Mouse (Mus musculus): ENCODE measurements around the gene Cnksr3. TPM values are rescaled to one million over a fixed set of nuclear protein-coding genes. Genes with fewer than 3 reads are reported as not detected.

The Cnksr3 gene
- total RNA-seq, 2 experiments from 2014 or later = 4.9 to 5.3 TPM

DNA sequence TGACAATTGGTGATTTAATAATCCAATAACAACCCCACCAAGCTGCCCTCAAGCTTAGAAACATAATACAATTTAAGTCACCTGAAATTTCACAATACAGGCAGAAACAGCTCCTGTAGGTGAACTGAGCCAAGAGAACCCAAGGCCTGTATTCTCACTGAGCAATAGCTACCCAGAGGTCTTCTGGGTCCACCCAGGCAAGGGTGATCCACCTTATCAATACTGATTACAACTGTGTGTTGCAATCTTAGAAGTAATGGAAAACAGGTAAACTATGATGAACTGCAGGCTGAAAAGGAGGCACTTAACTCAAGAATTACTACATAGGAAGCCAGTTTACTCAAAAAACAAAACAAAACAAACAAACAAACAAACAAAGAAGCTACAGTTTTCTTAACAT is 13.8 kb downstream of the Cnksr3 start:
- DNase-seq = no peak
- intact Hi-C loops (cut with DNase I; ENCODE audit: low total_unique reads) = no loop called here

DNA sequence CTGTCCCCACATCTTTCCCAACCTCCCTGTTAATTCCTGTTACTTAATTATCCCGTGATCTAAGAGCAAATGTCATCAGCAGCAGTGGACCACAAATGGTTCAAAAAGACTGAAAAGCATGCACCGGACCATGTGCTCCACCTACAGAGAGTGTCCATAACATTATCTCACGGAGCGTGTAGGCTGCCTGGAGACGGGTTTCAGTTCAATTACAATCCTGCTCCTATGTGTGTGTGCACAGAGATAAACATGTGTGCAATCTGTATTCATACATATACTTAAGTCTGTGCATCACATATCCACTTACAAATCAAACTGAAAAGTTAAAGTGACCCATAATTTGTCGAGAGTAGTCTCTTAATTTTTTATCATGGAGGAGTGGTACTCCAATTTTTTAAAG is 14.3 kb downstream of the Cnksr3 start:
- intact Hi-C loops (cut with DNase I; ENCODE audit: low total_unique reads) = no loop called here
- DNase-seq = no peak

DNA sequence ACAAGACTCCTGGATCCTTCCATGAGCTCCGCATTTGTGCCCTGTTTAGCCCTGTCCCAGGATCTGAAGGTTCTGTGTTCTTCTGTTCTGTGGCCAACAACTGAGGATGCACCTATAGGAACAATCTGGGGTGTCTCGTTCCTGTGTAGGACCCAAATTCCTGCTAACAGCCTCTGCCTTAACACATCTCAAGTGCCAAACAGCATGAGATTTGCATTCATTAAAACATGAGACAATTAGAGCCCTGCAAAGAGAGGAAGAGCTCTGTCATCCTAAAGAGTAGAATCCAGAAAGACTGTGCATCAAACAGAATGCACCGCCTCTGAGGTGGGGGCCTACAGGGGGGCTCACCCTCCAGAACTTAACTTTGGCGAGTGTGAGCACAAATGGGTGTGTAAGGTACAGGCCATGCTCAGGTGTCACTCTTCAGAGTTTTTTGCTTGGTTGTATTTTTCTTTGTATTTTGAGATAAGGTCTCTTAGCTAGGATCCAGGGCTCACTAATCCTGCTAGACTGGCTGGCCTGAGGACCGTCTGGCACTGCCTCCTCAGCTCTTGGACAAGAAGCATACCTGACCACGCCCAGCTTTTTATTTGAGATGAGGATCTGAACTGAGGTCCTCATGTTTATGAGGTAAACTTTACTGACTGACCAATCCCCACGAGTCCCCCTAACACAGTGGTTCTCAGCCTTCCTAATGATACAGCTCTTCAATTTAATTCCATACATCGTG is 15.2 kb downstream of the Cnksr3 start:
- no peak for DNase-seq
- intact Hi-C loops (cut with DNase I; ENCODE audit: low total_unique reads) = no loop called here

DNA sequence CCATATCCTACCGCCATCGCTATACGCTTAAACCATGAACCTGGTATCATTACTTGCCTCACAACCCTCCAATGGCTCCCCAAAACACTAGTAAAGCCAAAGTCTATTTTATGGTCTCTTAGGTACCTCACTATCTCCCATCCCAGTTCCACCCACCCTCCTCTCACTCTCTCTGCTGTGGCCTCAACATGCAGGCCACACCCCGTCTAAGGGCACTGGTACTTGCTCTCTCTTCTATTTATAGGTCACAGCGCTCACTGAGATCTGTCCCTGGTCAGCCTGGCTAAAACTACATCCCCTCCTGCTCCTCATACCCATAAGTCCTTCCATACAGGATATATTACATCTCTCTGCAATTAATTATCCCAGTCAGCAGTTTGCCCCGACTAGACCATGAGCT is 16.1 kb downstream of the Cnksr3 start:
- DNase-seq = no peak
- intact Hi-C loops (cut with DNase I; ENCODE audit: low total_unique reads) = no loop called here

DNA sequence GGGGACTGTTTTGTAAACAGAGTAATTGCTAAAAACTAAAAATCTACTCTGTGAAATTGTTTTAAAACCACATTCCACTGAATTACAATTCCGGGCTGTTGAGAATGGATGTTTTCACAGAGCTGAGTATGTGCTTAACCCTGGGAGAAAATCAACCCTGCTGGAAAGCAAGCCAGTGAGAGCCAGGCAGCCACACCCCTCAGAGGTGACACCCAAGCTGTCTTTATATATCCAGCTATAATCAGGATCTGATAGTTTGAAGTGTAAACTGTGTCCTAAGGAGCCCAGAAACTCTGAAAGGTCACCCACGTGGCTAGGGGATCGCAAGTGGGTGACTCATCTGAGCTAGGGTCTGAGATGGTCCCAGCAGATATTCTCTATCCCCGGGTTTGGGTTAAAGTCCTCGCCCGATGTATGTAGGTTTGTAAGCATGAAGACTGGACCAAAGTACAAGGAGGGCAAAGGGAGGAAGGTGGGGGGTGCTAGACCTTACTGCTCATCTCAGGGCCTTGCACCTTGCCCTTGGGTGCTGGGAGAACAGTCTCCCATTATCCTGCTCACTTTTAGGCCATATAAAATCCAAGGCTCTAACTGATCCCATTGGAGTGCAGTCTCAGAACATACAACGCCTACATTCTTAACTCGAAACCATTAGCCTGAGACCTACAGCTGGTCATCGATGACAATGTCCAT is 20.2 kb downstream of the Cnksr3 start:
- intact Hi-C loops (cut with DNase I; ENCODE audit: low total_unique reads) = no loop called here
- no peak for DNase-seq

DNA sequence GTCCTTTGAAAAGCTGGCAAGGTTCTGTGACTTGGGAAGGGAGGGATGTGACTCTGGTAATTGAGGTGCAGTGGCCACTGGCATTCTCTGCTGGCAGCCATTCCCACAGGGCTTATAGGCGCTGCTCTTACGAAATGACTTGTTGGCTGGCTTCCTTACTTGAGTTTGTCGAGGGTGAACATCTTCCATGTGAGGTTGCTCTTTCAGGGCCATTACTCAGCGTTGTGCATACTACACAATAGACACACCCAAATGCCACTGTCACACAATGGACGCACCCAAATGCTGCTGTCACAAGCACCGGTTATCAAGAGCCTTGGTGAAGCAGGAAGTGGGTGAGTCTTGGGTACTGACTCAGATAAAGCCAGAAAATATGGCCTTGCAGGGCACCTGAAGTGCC is 22.8 kb downstream of the Cnksr3 start:
- no peak for DNase-seq
- intact Hi-C loops (cut with DNase I; ENCODE audit: low total_unique reads) = no loop called here

DNA sequence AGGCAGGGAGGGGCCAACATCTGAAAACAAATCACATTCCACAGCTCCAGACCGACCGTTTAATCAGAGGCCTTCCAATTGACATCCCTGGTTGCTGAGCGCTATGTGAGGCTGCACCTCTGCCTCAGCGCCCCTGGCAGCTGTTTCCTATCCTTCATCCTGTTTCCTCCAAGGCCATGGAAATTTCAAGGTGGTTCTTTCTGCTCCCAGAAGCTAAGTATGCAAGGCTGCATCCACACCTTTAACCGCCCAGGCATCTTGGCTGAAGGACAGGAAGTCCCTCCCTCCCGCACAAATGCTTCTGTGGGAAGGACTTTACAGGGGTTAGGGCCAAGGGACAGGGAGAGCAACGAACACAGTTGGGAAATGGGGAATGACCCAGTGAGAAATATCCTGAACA is 24.2 kb downstream of the Cnksr3 start:
- no peak for DNase-seq
- intact Hi-C loops (cut with DNase I; ENCODE audit: low total_unique reads) = no loop called here

DNA sequence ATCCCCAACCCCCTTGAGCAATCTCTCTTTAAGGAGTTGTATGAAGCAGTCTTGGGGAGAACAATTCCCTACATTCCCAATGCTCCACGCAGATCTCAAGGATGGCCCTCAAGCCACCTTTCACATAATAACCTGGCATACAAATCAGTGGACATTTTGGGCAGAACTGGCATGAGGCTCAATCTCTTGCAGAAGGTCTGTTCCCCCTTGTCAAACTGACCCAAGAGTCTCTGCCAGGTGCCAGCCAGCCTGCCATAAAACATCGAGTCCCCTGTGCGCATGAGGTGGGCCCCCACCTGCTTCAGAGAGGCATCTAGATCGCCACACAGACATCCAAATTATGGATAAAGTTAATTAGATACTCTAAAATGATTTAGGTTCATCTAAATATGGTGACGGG is 25.0 kb downstream of the Cnksr3 start:
- DNase-seq = no peak
- intact Hi-C loops (cut with DNase I; ENCODE audit: low total_unique reads) = no loop called here

DNA sequence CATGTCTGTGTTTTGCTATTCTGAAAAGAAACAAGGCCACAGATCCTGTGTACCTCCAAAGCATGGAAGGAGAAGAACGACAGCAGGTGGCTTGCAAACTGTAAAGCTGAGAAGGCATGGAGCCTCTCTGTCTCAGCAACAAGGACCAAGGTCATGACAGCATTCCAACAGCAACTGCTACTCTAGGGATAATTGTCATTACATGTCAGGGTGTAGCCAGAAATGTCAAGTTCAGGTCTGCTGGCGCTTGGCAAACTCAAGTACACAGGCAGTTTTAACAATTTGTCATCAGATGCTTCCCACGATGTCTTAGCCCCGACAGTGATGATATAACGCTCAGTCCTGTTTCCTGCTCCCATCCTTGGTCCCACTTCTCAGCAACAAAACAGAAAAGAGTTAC is 26.0 kb downstream of the Cnksr3 start:
- intact Hi-C loops (cut with DNase I; ENCODE audit: low total_unique reads) = no loop called here
- no peak for DNase-seq

DNA sequence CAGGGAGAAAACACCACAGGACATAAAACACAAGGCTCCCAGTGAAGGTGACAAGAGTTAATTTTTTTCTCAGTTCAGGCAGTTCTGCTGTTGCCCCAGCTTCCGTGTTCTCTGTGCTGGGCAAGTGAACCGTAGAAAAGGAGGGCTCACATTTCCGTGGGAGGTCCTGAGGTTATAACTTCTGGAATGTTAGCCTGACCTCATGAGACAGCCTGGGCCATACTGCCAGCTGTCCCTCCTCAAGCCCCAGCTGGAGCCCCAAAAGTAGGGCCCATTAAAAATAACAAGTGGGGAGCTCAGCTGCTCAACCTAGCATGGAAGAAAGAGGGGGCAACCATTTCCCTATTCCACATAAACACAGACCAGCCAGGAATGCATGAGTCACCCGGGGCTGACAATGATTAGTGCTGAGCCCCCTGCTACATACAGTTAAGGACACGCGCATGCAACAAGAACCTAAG is 28.8 kb downstream of the Cnksr3 start:
- DNase-seq = no peak

DNA sequence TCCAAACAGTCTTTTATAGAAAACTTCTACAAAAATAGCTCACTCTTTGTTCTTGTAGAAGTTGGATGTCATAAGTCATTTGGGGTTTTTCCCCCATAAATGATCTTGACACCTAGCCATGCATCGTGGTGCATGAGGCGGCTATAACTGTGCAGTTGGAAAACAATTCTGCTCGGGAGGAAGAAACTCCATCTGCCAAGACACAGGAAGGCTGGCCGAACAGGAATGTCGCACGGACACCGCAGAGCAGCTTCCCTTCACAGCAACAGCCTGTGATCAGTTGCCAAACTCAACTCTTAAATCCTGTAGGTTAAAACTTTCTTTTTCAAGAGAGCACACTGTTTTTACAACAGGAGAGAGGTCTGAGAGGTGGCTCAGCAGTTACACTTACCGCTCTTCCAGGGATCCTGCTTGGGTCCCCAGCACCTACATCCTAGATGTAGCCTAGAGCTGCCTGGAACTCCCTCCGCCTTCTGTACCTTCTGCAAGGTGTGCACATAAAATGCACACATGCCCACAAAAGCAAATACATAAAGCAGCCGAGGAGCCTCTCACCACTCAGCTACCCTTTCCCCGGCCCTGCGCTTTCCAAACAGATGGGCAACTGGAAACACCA is 29.4 kb downstream of the Cnksr3 start:
- no peak for DNase-seq
- intact Hi-C loops (cut with DNase I; ENCODE audit: low total_unique reads) = no loop called here

More for the DNA sequence above, 28.8 kb downstream of the Cnksr3 start:
- intact Hi-C loops (cut with DNase I; ENCODE audit: low total_unique reads) = no loop called here

DNA sequence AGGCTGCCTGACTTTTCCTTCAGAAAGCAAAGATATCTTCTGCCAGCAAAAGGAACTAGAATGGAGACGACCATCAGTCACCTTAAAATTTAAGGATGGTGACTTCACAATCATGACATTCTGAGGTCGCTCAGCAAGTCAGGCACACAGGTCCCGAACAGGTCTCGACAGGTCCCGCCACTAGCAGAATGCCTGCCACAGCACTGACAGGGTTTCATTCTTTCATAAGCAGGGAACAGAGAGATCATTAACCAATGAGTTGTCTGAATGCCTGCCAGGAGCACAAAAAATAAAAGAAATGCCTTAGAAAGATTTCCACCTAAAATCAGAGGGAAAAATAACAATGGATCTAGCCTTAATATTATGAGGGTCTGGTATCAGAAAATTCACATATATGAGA is 31.7 kb downstream of the Cnksr3 start:
- intact Hi-C loops (cut with DNase I; ENCODE audit: low total_unique reads) = no loop called here
- DNase-seq = no peak

DNA sequence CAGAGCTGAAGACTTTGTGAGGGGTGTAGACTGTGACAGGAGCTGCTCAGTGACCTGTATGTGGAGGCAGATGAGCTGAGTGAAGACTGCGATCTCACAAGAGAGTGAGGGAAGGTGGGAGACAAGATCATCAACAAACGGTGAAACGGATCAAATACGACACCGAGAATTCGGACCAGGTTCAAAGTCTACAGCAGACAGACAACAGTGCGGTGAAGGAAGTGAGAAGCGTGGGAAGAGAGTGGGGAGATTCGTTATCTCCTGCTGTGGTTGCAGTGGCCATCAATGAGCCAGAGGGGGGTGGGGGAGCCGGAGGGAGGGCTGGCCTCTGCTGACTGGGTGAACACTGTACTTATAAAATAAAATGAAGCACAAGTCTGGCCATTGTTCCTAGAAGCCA is 33.5 kb downstream of the Cnksr3 start:
- intact Hi-C loops (cut with DNase I; ENCODE audit: low total_unique reads) = no loop called here
- DNase-seq = no peak

DNA sequence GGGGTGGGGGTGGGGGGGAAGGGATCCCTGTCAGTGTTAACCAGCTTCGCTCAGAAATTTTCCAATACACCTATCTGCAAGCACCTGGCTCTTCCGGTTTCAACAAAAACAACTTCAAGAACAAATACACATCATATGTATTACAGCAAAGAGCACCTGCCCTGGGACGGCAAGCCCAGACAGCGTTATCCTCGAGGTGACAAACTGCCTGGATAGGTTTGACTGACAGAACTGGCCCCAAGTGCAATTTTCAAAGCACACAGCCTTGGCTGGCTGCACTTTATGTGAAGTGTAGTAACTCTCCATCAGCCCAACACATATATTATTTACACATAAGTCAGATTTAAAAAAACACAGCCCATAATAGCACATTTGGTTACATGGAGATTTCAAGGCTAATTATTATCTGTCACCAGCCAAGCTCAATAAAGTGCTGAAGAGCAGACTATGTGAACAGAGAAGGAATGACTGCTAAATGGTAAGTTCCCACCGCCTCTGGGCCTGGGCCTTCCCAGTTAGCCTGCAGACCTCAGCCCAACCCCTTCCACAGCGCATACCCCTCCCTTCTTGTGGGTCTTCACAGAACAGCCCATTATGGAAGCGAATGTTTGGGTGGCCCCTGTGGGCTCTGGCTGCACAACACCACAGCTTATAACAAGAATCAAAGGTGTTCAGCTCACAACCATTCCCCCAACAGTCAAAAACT is 35.7 kb downstream of the Cnksr3 start:
- no peak for DNase-seq
- intact Hi-C loops (cut with DNase I; ENCODE audit: low total_unique reads) = no loop called here

DNA sequence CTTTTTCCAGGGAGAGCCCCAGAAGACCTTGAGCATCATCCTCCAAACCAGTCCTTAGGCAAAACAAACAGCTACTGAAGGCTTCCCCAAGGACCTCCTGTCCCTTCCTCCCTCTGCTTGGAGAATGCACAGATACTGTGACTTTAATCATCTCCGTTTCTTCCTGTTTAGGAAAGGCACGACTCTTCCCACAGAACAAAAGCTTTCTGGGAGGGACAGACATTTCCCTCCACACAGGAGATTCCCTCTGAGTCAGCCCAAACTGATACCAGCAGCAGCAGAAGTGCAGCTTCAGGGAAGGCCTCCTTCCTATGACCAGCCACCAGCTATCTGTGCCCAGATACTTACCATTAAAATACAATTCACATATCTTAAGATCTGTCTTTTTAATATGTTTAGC is 37.6 kb downstream of the Cnksr3 start:
- DNase-seq = no peak
- intact Hi-C loops (cut with DNase I; ENCODE audit: low total_unique reads) = no loop called here

DNA sequence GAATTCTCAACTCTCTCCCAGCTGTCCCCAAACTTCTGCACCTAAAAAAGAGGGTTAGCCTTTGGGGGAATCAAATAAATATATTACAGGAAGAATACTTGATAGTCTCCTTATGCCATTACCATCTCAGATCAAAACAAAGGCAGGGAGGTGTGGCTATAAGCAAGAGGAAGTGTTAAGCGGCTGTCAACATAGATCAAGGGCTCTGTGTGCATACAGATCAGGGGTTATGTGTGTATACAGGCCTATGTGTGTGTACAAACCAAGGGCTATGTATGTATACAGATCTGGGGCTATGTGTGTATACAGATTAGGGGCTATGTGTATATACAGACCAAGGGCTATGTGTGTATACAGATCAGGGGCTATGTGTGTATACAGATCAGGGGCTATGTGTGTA is 38.9 kb downstream of the Cnksr3 start:
- intact Hi-C loops (cut with DNase I; ENCODE audit: low total_unique reads) = no loop called here

DNA sequence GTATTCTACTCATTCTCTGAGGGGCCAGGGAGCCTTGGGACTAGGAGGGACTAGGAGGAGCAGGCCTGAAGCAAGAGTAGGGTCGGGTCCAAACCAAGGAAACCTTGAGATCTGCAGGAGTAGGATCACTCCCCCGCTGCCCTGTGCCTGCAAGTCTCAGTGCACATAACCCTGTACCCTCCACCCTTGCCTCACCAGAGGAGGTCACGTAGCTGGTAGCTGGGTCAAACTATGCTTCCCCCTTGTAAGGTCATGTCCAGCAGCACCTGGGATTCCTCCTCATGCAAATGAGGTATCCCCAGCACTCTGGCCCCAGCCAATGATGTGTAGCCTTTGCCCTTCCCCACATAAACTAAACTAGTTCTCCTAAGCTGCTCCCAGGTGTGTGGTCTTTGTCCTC is 41.6 kb downstream of the Cnksr3 start:
- no peak for DNase-seq
- intact Hi-C loops (cut with DNase I; ENCODE audit: low total_unique reads) = no loop called here

More for the DNA sequence above, 38.9 kb downstream of the Cnksr3 start:
- DNase-seq = no peak

DNA sequence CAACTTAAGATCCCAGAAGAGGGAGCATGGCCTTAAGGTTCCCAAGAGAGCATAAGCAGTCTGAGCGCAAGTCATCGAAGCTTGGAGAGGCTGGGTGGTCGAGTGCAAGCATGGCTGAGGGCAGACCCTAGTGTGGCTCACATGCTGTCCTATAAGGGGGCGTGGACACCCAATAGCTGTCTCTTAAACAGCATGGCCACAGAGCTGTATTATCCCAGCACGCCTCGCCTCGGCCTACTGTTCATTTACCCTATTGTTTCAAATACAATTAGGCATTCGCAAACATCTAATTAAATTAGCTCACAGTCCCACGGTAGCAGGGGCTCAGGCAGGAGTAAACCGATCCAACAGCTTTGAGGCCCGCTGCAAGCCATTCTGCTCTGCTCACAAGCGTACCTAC is 49.0 kb downstream of the Cnksr3 start:
- no peak for DNase-seq
- intact Hi-C loops (cut with DNase I; ENCODE audit: low total_unique reads) = no loop called here

DNA sequence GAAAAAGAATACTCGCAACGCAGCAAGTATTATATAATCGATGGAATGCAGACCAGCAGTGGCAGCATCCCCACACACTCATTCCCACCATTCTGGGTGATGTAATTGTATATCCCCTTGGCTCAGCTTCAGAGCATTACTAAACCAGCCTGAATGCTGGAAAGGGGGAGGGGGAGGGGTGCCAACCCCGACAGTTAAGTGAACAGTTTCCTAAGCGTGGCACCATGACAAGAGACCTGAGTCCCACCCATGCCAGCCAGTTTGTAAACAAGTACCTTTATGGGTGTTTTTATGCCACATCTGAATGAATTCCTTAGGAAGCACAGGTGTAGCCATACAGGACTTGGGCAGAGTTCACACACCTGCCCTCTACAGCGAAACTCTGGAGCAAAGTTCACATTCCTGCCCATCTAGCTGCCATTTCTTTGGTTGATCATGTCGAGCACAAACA is 53.0 kb downstream of the Cnksr3 start:
- intact Hi-C loops (cut with DNase I; ENCODE audit: low total_unique reads) = no loop called here
- DNase-seq = no peak
